Mouse (Mus musculus) heart, adult 2 months (tissue): ENCODE measurements around the gene Fxn.

Source experiments
- CTCF ChIP-seq: fragments of 200-600 bp; IDR thresholded peaks from 2 replicates; pipeline ENCODE4 v1.8.1; 2022; ENCODE audit warnings: antibody characterized with exemption, mild to moderate bottlenecking, moderate library complexity
- EP300 ChIP-seq: fragments of 200-500 bp; IDR thresholded peaks from 2 replicates; pipeline ENCODE4 v1.6.1; 2011; ENCODE audit warnings: low read depth, low read length, control low read depth; ENCODE audit not compliant: insufficient read depth
- POLR2A ChIP-seq: fragments of 200-500 bp; IDR thresholded peaks from 2 replicates; pipeline ENCODE4 v1.6.1; 2011; ENCODE audit warnings: mild to moderate bottlenecking, low read depth, low read length, control low read depth; ENCODE audit not compliant: insufficient read depth

DNA sequence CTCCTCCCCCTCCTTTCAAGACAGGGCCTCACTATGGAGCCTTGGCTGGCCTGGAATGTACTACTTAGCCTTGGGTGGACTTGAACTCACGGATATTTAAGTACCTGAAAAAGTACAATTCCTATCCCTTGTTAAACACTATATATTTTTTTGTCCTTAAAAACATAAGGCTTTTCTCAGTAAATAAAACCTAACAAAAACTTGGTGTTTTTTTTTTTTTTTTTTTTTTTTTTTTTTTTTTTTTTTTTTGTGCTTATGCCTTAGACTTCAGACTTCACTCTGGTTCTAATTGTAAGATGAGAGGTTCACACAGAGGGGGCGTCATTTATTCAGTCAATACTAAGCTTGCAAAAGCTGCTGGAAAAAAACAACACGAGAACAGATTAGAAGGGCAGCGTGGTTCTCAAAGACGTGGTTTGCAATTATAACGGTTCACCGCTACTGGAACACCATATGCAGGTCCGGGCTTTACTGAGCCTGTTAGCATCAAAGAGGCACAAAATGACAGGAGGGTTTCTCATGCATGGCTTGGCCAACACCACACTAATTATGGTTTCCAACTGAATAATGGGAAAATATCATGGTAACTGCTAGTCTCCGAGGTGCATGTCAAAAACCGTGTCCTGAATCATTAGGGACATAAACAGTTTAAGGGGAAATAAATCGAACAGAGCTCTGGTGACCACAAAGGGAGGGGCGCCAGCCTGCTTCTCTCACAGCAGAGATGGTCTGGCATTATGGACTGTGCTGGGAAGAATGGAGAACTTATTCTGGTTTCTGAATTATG lies 32.3 kb upstream of the Fxn start:
- no peak for TF ChIP-seq POLR2A
- no peak for TF ChIP-seq CTCF
- TF ChIP-seq EP300: no peak
